Mouse (Mus musculus) forebrain, embryonic 15.5 days (tissue): ENCODE results near the gene Mfsd5. TPM values are rescaled to one million over a fixed set of nuclear protein-coding genes. Genes with fewer than 3 reads are reported as not detected.

ENCODE experiments used
- ATAC-seq: fragments of 200-750 bp; cut with Nextera tagmentation; replicated peaks from 2 replicates; pipeline ENCODE4 v1.8.0; 2017; ENCODE audit warnings: mild to moderate bottlenecking, moderate TSS enrichment, moderate library complexity
- H3K27ac ChIP-seq: fragments of 300-500 bp; sonication (generic); replicated peaks from 2 replicates; pipeline ENCODE4 v1.5.1; 2015; ENCODE audit warnings: mild to moderate bottlenecking, inconsistent platforms
- H3K27me3 ChIP-seq: fragments of 300-500 bp; sonication (generic); 2 replicates; pipeline ENCODE4 v1.6.1; 2015; ENCODE audit warnings: inconsistent platforms
- H3K36me3 ChIP-seq: fragments of 300-500 bp; sonication (generic); 2 replicates; pipeline ENCODE4 v1.6.1; 2015; ENCODE audit warnings: mild to moderate bottlenecking, inconsistent platforms
- H3K4me1 ChIP-seq: fragments of 300-500 bp; sonication (generic); 2 replicates; pipeline ENCODE4 v1.6.1; 2015; ENCODE audit warnings: inconsistent platforms
- H3K4me2 ChIP-seq: fragments of 300-500 bp; sonication (generic); replicated peaks from 2 replicates; pipeline ENCODE4 v1.6.1; 2015; ENCODE audit warnings: mild to moderate bottlenecking, inconsistent platforms
- H3K4me3 ChIP-seq: fragments of 300-500 bp; sonication (generic); 2 replicates; pipeline ENCODE4 v1.5.1; 2015; ENCODE audit warnings: mild to moderate bottlenecking, inconsistent platforms
- H3K9ac ChIP-seq: fragments of 300-500 bp; sonication (generic); replicated peaks from 2 replicates; pipeline ENCODE4 v1.6.1; 2015; ENCODE audit warnings: mild to moderate bottlenecking, inconsistent platforms
- H3K9me3 ChIP-seq: fragments of 300-500 bp; sonication (generic); 2 replicates; pipeline ENCODE4 v1.6.1; 2016; ENCODE audit warnings: inconsistent platforms
- WGBS: fragments of 180-500 bp; shearing (Covaris S2); methylation state at CpG from one replicate; pipeline ENCODE4 v1.1.7; 2015; ENCODE audit warnings: mixed read lengths; 5-methylcytosine and 5-hydroxymethylcytosine counted together
- polyA plus RNA-seq: library from polyadenylated mRNA; unstranded; fragments of >200 nt; fragmentation: Nextera tagmentation; extraction: Ambion mirVana; gene quantifications from 2 replicates; pipeline ENCODE4 v1.2.1, GENCODE M21; 2015

The Mfsd5 gene
- polyA plus RNA-seq, 1 experiment from 2014 or later = 51.5 TPM

GRCm38 (mm10) chr15:102250521-102250920 lies 28.7 kb upstream of the Mfsd5 start:
- Histone ChIP-seq H3K9ac (no peak overlapping the region), H3K4me1 (peaks cover 29% of the 10 kb centered on the region), H3K4me3 (no peak overlapping the region), H3K9me3 (no peaks in the 10 kb centered on the region), H3K36me3 (no peaks in the 10 kb centered on the region), H3K27me3 (peaks cover 19% of the 10 kb centered on the region; the same call in 1 of the 2 replicates), H3K4me2 (no peak overlapping the region), H3K27ac (no peak overlapping the region)
- ATAC-seq = no peak
- WGBS = 70% methylated on average over 5 of the region's 5 CpGs

DNA sequence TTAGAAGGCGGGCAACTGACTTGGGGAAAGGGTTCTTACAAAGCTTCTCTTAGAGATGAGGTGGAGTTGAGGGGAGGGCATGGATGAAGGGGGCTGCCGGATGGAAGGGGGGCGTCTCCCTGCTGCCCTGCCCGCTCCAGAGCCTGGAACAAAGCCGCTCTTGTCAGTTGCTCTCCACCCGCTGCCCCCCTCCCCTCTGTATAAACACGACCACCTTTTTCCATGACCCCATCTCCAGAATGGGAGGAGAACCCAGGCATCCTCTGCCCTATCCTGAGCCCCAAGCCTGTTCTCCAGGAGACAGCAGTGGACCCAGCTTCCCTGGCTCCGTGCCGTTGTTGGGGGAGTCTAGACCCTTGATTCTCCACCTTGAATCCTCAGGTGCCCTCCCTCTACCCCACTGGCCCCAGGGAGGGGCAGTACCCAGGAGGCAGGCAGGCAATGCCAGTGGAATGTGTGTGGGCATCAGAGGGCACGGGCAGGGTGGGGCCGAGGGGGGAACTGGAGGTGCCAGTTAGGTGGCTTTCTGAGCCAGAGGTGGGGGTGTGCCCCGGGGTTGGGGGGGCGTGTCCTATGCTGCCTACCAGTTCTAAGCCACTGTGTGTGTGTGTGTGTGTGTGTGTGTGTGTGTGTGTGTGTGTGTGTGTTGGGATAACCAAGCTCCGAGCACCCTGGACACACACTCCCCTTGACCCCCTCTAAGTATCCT lies 23.6 kb upstream of the Mfsd5 start:
- Histone ChIP-seq H3K4me2 (no peak overlapping the region), H3K4me3 (no peak overlapping the region)

GRCm38 (mm10) chr15:102256431-102257201 lies 22.6 kb upstream of the Mfsd5 start:
- no peak for ATAC-seq
- WGBS = 9% methylated on average over 22 of the region's 22 CpGs

More for the DNA sequence above, 23.6 kb upstream of the Mfsd5 start:
- no peaks in the 10 kb centered on the region for H3K36me3 ChIP-seq
- H3K9ac ChIP-seq = no peak overlapping the region
- peaks cover 23% of the 10 kb centered on the region for H3K4me1 ChIP-seq
- WGBS = 55% methylated on average over 14 of the region's 14 CpGs
- no peak for ATAC-seq
- H3K9me3 ChIP-seq = no peaks in the 10 kb centered on the region
- H3K27ac ChIP-seq = no peak overlapping the region
- peaks cover 5% of the 10 kb centered on the region; the same call in 1 of the 2 replicates for H3K27me3 ChIP-seq

DNA sequence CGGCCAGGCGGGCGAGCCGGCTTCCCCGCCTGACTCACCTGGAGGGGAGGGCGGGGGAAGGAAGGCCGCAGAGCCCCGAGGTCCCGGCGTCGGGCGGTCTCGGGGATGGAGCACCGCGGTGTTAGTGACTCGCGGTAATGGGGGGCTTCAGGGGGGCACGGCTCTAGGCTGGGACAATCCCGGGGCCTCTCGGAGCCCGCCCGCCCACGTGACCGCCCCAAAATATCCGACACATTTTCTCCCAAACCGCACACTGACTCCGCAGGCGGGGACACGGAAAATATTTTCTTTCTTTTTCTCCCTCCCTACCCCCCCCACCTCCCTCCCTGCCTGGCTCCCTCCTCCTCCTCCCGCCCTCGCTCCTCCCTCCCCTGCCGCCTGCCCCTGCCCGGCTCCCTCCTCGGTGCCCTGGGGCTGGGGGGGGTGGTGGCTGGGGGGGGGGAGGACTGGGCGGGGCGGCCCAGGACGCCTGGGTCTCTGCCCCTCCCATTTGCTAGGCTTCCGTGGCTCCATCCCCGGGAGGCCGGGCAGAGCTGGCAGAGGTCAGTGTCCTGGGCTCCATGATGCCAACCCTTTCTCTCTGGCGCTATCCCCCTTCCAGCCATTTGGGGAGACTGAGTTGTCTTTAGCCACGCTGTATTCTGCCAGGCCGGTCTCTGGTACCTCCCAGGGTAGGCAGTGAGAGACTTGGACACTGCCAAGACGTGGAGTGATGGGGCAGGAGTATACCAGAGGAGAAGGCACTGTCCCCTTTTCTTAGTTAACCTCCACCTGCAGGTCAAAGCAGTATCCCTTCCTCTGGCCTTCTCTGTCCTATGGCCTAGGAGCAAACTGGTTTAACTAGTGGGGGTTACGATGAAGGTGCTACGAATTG lies 21.8 kb upstream of the Mfsd5 start, which contains the start of gene Rarg:
Rarg (minus strand) TSS at position 316 of the 874 bp plus-strand sequence.
- H3K4me3 ChIP-seq = peak within 1 kb of the TSS; percentile 56
- H3K27ac ChIP-seq = no peak within 1 kb of the TSS
- H3K4me2 ChIP-seq = peak within 1 kb of the TSS; percentile 96
- WGBS = 1% methylated on average over 41 of the region's 46 CpGs
- peaks cover 23% of the 10 kb centered on the region for H3K4me1 ChIP-seq
- peak; percentile 44 for ATAC-seq
- no peaks in the 10 kb centered on the region for H3K36me3 ChIP-seq
- H3K27me3 ChIP-seq = peaks cover 5% of the 10 kb centered on the region; the same call in 1 of the 2 replicates
- peak within 1 kb of the TSS; percentile 61 for H3K9ac ChIP-seq
- H3K9me3 ChIP-seq = no peaks in the 10 kb centered on the region

More at GRCm38 (mm10) chr15:102256431-102257201, 22.6 kb upstream of the Mfsd5 start:
- H3K9ac ChIP-seq = peak overlapping the region; percentile 61
- H3K36me3 ChIP-seq = no peaks in the 10 kb centered on the region
- H3K27me3 ChIP-seq = peaks cover 5% of the 10 kb centered on the region; the same call in 1 of the 2 replicates
- H3K4me3 ChIP-seq = peak overlapping the region; percentile 56
- no peak overlapping the region for H3K27ac ChIP-seq
- H3K9me3 ChIP-seq = no peaks in the 10 kb centered on the region
- H3K4me2 ChIP-seq = peak overlapping the region; percentile 96
- peaks cover 23% of the 10 kb centered on the region for H3K4me1 ChIP-seq

DNA sequence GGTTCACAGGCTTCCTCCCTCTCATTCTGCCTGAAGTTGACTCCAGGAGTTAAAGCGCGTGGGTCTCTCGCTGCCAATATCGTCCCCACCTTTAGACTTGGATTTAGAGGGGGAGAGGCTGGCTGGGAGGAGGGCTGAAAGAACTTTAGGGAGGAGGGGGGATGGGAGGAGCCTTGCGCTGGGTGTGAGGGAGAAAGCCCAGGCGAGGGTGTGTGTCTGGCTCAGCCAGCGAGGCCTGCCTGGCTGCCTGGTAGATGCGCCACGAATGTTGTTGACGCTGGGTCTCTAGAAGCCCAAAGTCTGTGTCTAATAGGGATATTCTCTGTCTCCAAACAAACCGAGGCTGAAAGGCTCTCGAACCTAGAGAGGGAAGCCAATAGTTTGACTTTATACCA lies 21.2 kb upstream of the Mfsd5 start:
- Histone ChIP-seq H3K4me1 (peaks cover 23% of the 10 kb centered on the region), H3K9me3 (no peaks in the 10 kb centered on the region), H3K27me3 (peaks cover 5% of the 10 kb centered on the region; the same call in 1 of the 2 replicates), H3K27ac (no peak overlapping the region), H3K4me2 (peak overlapping the region; percentile 96), H3K4me3 (peak overlapping the region; percentile 56; the same call in 1 of the 2 replicates), H3K9ac (no peak overlapping the region), H3K36me3 (no peaks in the 10 kb centered on the region)
- ATAC-seq = peak; percentile 42; the same call in 1 of the 2 replicates
- 4% methylated on average over 12 of the region's 12 CpGs for WGBS

GRCm38 (mm10) chr15:102258581-102259253 lies 20.5 kb upstream of the Mfsd5 start:
- no peak for ATAC-seq
- Histone ChIP-seq H3K4me2 (no peak overlapping the region), H3K9me3 (no peaks in the 10 kb centered on the region), H3K4me3 (no peak overlapping the region), H3K27me3 (peaks cover 5% of the 10 kb centered on the region; the same call in 1 of the 2 replicates), H3K27ac (no peak overlapping the region), H3K9ac (no peak overlapping the region), H3K36me3 (no peaks in the 10 kb centered on the region), H3K4me1 (peaks cover 23% of the 10 kb centered on the region)
- WGBS = 27% methylated on average over 11 of the region's 11 CpGs

- Histone ChIP-seq H3K27me3 (no peaks in the 10 kb centered on the region), H3K27ac (no peak overlapping the region), H3K9ac (no peak overlapping the region), H3K9me3 (no peaks in the 10 kb centered on the region), H3K4me3 (no peak overlapping the region), H3K4me1 (peaks cover 12% of the 10 kb centered on the region), H3K4me2 (no peak overlapping the region), H3K36me3 (no peaks in the 10 kb centered on the region)
- no peak for ATAC-seq
- 52% methylated on average over 7 of the region's 7 CpGs for WGBS
These were observed 16.7 kb upstream of the Mfsd5 start for GRCm38 (mm10) chr15:102262582-102262981.

DNA sequence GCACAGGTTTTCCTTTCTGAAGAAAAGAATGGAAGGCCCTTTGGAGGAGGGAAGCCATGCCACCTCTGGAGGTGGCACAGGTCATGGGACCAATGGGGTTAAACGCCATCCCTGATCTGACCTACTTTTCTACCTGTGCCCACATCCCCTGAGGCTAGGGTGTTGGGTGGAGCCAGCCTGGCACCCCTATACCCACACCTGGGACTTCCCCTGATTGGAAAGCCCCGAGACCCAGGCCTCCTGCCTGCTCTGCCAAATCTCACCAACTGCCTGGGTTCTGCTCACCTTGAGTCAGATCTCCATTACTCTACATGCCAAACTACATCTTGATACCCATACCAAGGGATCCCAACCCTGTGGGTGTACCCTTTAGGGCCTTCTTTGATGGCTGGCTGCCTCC lies 16.2 kb upstream of the Mfsd5 start:
- ATAC-seq = no peak
- no peaks in the 10 kb centered on the region for H3K36me3 ChIP-seq
- peaks cover 7% of the 10 kb centered on the region for H3K4me1 ChIP-seq
- WGBS = 79% methylated on average over 2 of the region's 2 CpGs
- H3K27me3 ChIP-seq = no peaks in the 10 kb centered on the region
- H3K9me3 ChIP-seq = no peaks in the 10 kb centered on the region
- H3K27ac ChIP-seq = no peak overlapping the region
- H3K4me3 ChIP-seq = no peak overlapping the region
- H3K9ac ChIP-seq = no peak overlapping the region
- H3K4me2 ChIP-seq = no peak overlapping the region

GRCm38 (mm10) chr15:102265548-102265947 lies 13.7 kb upstream of the Mfsd5 start:
- Histone ChIP-seq H3K4me2 (no peak overlapping the region), H3K9me3 (no peaks in the 10 kb centered on the region), H3K27ac (no peak overlapping the region), H3K9ac (no peak overlapping the region), H3K36me3 (no peaks in the 10 kb centered on the region), H3K27me3 (peaks cover 1% of the 10 kb centered on the region; the same call in 1 of the 2 replicates), H3K4me3 (no peak overlapping the region), H3K4me1 (no peaks in the 10 kb centered on the region)
- ATAC-seq = no peak
- WGBS = 91% methylated on average over 5 of the region's 5 CpGs

DNA sequence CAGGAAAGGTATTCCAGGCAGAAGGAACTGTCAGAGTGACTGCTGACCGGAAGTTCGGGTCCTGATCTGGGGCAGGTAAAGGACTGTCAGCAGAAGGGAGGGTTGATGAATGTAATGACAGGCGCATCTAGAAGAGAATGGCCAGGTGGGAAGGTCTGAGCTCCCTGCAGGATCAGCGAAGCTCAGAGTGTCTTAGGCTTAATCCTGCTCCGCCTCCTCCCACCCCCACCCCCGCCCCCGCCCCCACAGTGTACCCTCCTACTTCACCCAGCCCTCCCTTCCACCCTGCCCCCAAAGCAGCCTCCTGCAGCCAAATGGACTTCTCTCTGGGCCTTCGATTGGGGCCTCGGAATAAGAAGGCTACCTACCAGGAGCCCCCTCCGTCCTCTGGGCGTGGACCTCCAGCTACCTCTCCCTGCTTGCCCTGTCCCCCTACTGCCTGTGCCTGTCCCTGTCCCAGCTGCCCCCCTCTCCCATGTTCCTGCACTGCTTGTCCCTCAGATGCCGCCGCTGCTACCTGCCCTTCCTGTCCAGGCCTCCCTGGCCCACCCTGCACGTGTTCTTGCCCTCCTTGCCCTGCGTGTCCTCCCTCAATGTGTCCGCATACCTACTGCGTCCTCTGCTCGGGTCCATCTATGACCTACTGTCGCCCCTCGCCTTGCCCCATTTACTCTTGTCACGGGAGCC lies 8.8 kb upstream of the Mfsd5 start, which contains the start of gene Gm9918:
Gm9918 (plus strand) TSS at position 290 of the 687 bp plus-strand sequence.
- WGBS = 7% methylated on average over 17 of the region's 21 CpGs

More for the DNA sequence above, 8.8 kb upstream of the Mfsd5 start, which contains the start of gene Gm9918:
- H3K9me3 ChIP-seq = no peaks in the 10 kb centered on the region
- peaks cover 7% of the 10 kb centered on the region; the same call in 1 of the 2 replicates for H3K27me3 ChIP-seq
- H3K36me3 ChIP-seq = no peaks in the 10 kb centered on the region
- no peak for ATAC-seq
- no peak within 1 kb of the TSS for H3K4me3 ChIP-seq
- no peak within 1 kb of the TSS for H3K27ac ChIP-seq
- H3K4me1 ChIP-seq = no peaks in the 10 kb centered on the region
- H3K9ac ChIP-seq = no peak within 1 kb of the TSS
- peak within 1 kb of the TSS; percentile 10; the same call in 1 of the 2 replicates for H3K4me2 ChIP-seq
